Mouse (Mus musculus): ENCODE results near the gene Mbnl1.

The Mbnl1 gene

GRCm38 (mm10) chr3:60517234-60517787 lies 44.7 kb downstream of the Mbnl1 start:
- no peak for DNase-seq (ENCODE audit: low read depth, low spot score)

DNA sequence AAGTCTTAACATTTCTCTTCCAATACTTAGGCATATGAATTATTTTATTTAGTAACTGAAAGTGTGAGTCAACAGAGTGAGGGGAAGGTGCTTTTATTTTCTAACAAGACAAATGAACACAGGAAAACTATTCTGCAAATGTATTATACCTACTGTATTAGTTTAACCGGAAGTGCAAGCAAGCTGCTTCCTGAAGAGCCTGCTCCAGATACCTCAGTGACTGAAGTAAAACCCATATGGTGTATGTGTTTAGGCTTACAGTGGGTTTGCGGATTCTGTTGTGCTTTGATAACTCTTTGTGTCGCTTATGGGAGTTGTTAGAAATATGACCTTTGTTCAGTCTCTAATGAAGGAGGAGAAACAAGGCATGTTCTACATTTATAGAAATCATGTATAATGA lies 46.7 kb downstream of the Mbnl1 start:
- no peak for DNase-seq (ENCODE audit: low read depth, low spot score)

DNA sequence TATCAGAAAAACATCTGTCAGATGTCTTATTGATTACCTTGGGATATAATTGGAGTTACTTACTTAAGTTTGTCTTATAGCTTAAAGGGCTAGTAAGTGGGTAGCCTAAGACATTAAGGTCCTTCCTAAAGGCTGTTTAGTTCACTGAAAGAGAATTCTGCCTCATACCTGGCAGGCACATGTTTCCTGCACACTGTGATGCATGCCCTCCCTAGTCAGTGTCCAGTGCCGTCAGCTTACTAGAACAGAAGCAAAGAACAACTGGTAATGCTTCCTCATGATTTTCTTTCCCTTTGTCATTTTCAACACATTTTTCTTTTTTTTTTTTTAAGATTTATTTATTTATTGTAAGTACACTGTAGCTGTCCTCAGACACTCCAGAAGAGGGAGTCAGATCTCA lies 51.5 kb downstream of the Mbnl1 start:
- no peak for DNase-seq (ENCODE audit: low read depth, low spot score)

- DNase-seq (ENCODE audit: low read depth, low spot score), result no peak
These were observed 58.7 kb downstream of the Mbnl1 start for GRCm38 (mm10) chr3:60531286-60531685.

GRCm38 (mm10) chr3:60531826-60532225 lies 59.2 kb downstream of the Mbnl1 start:
- DNase-seq (ENCODE audit: low read depth, low spot score), result no peak

DNA sequence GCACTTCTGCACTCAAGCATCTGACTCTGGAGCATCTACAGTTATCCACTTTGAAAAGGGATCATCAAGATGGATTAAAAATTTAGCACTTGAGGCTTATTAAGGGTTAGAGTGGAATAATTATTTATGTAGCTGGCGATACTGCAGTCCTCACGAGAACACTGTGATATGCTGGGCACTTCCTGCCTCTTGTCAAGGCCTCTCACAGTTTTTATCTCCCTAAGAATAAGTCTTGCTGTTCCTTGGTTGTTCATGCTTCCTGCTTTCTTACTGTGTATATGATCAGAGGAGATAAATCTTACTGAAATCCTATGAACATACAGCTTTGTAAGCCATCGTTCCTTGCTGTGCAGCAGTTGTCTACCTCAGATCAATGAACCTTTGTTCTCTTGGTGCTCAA lies 62.6 kb downstream of the Mbnl1 start:
- DNase-seq (ENCODE audit: low read depth, low spot score), result no peak

GRCm38 (mm10) chr3:60537063-60537462 lies 64.4 kb downstream of the Mbnl1 start:
- no peak for DNase-seq (ENCODE audit: low read depth, low spot score)

DNA sequence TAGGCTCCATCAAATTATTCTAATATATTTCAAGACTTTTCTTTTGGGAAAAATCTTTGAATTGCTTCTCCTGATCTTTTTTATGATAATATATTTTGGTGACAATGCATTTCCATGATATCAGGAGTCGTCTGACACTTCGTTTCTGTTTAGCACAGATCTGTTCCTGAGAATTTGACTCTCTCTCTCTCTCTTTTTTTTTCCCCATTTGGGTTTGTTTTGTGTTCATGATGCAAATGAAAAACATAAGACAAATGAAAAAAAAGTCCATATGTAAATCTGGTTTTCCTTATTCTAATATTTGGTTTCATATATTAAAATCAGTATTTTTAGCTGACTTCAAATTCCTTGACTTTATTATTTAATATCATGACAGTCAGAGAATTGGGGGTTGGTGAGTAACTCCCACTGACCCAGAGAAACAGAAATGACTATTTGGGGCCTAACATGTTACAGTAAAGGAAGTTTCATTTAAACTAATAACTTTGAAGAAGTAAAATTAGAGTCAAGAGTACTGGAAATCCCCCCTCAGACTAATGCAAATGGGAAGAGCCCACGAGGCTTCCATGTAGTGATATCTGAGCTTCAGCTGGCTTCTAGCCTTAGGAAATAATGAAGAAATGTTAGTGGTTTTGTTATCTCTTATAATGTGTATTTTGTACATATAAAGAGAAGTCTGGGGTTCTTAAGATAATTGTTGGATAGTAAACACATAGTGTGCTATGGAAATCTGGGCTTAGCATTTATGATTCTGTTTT lies 65.8 kb downstream of the Mbnl1 start:
- no peak for DNase-seq (ENCODE audit: low read depth, low spot score)

GRCm38 (mm10) chr3:60541121-60541520 lies 68.5 kb downstream of the Mbnl1 start:
- DNase-seq (ENCODE audit: low read depth, low spot score), result no peak

DNA sequence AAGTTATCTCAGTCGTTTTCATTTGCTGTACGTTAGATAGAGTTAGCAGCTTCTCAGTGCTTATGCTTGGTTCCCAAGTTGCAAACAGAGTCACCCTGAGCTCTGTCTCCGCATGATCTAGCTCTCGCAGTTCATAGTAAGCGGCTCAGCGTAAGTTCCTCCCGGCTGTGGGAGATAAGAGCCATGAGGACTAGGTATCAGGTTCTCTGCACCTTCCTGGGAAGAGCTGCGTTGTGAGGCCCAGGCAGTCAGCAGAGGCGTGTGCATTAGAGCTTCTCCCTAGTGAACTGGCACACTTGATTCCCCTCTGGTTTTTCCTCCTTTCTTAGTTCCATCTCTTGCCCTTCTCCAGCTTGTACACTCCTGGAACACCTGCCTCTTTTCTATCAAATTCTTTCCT lies 73.6 kb downstream of the Mbnl1 start:
- DNase-seq (ENCODE audit: low read depth, low spot score), result no peak

- no peak for DNase-seq (ENCODE audit: low read depth, low spot score)
These were observed 74.3 kb downstream of the Mbnl1 start for GRCm38 (mm10) chr3:60546904-60547303.

DNA sequence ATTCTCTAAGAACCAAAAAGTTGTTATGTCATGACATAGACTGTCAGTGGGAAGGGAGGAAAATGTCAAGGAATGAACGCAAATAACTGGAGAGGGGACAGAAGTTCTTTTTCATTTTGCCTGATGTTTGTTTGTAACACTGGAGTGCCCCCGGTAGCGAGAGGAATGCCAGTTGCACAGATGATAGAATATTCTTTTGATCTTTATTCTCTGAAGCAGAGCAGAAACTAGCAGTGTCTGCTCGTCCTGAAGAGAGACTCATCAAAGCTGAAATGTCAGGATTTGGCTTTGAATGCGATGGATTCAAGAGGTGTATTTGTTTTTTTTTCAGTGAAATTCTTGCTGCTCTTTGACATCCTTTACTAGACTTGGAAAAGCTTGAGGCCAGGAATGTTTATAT lies 77.9 kb downstream of the Mbnl1 start:
- DNase-seq (ENCODE audit: low read depth, low spot score), result no peak

DNA sequence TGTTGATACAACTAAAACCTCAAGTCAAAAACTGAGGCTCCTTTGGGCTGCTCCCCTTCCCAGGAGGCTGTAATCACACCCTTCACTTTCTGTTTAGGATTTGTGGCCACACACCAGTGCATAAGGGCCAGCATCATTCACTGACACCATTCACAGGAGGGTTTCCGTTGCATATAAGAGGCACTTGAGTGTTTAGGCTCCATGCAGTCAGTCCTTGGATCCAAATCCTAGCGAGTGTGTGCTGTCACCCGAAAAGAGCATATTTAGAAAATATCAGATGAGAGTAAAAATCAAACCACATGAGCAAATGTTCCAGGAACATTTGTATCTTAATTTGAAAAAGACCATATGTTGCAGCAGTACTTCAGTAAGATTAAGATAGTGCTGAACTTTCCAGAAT lies 79.0 kb downstream of the Mbnl1 start:
- no peak for DNase-seq (ENCODE audit: low read depth, low spot score)

DNA sequence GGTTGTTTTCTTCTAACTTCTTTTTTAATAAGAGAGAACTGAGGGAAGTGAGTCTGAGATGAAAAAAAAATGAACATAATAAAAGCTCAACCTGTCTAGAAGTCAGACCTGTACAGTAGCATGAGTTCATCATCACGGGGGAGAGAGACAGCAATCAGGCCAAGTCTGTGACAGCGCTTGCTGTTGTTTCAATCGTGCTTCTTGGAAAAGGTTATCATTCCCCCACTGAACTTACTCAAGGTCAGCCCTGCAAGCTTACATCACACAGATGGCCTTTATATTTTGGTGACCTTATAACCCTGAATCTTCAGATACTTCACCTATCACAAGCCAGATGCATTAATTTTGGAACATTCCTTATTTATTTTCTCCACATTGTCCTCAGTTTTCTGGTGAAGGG lies 80.4 kb downstream of the Mbnl1 start:
- DNase-seq (ENCODE audit: low read depth, low spot score), result no peak

GRCm38 (mm10) chr3:60556596-60556995 lies 84.0 kb downstream of the Mbnl1 start:
- no peak for DNase-seq (ENCODE audit: low read depth, low spot score)

DNA sequence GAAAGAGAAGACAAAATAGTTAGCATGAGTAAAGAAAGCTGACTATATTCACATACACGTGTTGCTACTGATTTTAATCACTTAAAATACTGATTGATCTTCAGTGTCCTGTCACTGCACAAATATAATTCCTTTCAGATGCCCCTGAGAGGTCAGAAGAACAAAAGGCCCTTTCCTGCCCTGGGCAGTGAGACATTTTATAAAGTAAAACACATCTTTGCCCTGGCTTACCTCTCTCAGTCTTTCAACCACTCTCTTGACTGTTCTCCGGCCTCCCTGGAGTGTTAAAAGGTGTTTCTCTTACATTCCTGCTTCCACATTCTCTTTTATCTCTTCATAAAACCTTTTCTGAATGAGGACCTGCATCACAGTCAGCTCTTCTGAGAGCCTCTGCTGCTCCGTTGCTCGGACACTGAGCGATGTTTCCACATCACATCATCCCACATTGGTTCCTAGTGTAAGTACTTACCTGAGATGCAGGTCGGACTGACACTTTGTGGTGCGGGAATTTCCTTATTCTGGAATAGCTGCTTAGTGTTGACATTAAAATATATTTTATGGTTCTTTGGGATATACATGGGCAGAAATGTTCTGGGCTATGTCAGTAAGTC lies 85.7 kb downstream of the Mbnl1 start:
- no peak for DNase-seq (ENCODE audit: low read depth, low spot score)

GRCm38 (mm10) chr3:60559762-60560161 lies 87.1 kb downstream of the Mbnl1 start:
- DNase-seq (ENCODE audit: low read depth, low spot score), result no peak

- no peak for DNase-seq (ENCODE audit: low read depth, low spot score)
These were observed 91.1 kb downstream of the Mbnl1 start for GRCm38 (mm10) chr3:60563529-60564243.

GRCm38 (mm10) chr3:60564244-60564643 lies 91.6 kb downstream of the Mbnl1 start:
- no peak for DNase-seq (ENCODE audit: low read depth, low spot score)

- no peak for DNase-seq (ENCODE audit: low read depth, low spot score)
These were observed 92.6 kb downstream of the Mbnl1 start for GRCm38 (mm10) chr3:60565204-60565603.

DNA sequence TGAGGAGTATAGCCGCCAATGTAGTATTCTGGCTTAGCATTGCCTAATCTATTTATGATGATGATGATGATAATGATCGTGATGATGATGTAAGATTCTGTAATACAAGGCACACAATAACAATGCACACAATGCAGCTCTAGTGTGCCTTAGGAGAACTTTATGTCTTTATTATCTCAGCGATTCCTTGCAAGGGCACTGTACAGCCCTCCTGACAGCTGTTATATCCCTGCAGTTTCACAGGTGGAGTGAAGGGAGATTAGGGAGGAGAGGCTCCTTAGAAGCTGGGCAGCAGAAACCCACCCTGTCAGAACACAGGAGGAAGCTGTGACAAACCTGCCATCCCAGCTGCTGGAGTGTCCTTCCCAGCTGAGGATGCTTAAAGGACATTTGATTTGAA lies 93.3 kb downstream of the Mbnl1 start:
- no peak for DNase-seq (ENCODE audit: low read depth, low spot score)

DNA sequence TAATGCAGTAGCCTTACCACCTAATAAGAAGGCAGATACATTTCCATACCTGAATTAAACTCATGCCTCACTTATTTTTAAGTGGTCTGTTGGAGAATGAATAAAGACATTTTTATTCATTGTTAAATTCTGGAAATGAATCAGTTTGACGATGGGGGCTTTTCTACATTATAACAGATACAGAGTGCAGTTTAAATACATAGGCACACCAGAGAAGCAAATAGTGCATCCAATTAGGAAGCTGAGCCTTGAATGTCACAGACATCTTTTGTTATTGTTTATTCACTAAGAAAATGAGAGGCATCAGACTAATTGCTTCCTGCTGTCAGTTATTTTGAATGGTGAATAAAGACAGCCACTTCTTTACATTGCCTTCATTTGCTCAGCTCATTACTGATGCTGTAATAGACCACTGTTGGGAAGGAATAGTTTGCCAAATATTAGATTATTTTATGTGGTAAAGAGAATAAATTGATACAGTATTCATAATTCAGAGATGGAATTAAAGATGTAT lies 95.6 kb downstream of the Mbnl1 start:
- no peak for DNase-seq (ENCODE audit: low read depth, low spot score)
